Mouse (Mus musculus) limb, embryonic 14.5 days (tissue): Measurements from ENCODE around the gene Ctss. TPM values are rescaled to one million over a fixed set of nuclear protein-coding genes. Genes with fewer than 3 reads are reported as not detected.

Experiments used
- ATAC-seq: fragments of 200-750 bp; cut with Nextera tagmentation; 2 replicates; pipeline ENCODE4 v1.8.0; 2017; ENCODE audit warnings: low read depth, moderate number of reproducible peaks, moderate TSS enrichment; ENCODE audit not compliant: low FRiP score
- DNase-seq: peaks from one replicate; pipeline ENCODE4 v3.0.0-alpha.2; 2015; ENCODE audit warnings: low spot score
- H3K27ac ChIP-seq: fragments of 300-500 bp; sonication (generic); replicated peaks from 2 replicates; pipeline ENCODE4 v1.5.1; 2014; ENCODE audit warnings: low read depth, mild to moderate bottlenecking, low read length, moderate library complexity, mixed read lengths
- H3K27me3 ChIP-seq: fragments of 300-500 bp; sonication (generic); 2 replicates; pipeline ENCODE4 v1.6.1; 2014; ENCODE audit warnings: low read length, mixed read lengths; ENCODE audit not compliant: control insufficient read depth, insufficient read depth
- H3K36me3 ChIP-seq: fragments of 300-500 bp; sonication (generic); 2 replicates; pipeline ENCODE4 v1.6.1; 2014; ENCODE audit warnings: mild to moderate bottlenecking, low read length, moderate library complexity, mixed read lengths; ENCODE audit not compliant: control insufficient read depth, insufficient read depth
- H3K4me1 ChIP-seq: fragments of 300-500 bp; sonication (generic); 2 replicates; pipeline ENCODE4 v1.6.1; 2014; ENCODE audit warnings: antibody characterized with exemption, low read length, mixed read lengths; ENCODE audit not compliant: control insufficient read depth, insufficient read depth
- H3K4me2 ChIP-seq: fragments of 300-500 bp; sonication (generic); replicated peaks from 2 replicates; pipeline ENCODE4 v1.6.1; 2014; ENCODE audit warnings: low read depth, mild to moderate bottlenecking, low read length, moderate library complexity; ENCODE audit not compliant: severe bottlenecking
- H3K4me3 ChIP-seq: fragments of 300-500 bp; sonication (generic); replicated peaks from 2 replicates; pipeline ENCODE4 v1.5.1; 2014; ENCODE audit warnings: low read length
- H3K9ac ChIP-seq: fragments of 300-500 bp; sonication (generic); 2 replicates; pipeline ENCODE4 v1.6.1; 2014; ENCODE audit warnings: mild to moderate bottlenecking, low read depth, low read length, moderate library complexity; ENCODE audit not compliant: severe bottlenecking
- H3K9me3 ChIP-seq: fragments of 300-500 bp; sonication (generic); 2 replicates; pipeline ENCODE4 v1.6.1; 2016; ENCODE audit warnings: low read length; ENCODE audit not compliant: control insufficient read depth
- POLR2A ChIP-seq: fragments of 200-500 bp; IDR thresholded peaks from 2 replicates; pipeline ENCODE4 v1.8.0; 2012; ENCODE audit warnings: inconsistent platforms, mild to moderate bottlenecking, moderate library complexity, borderline replicate concordance; ENCODE audit not compliant: insufficient read depth, insufficient read length; ENCODE audit errors: extremely low read depth
- WGBS: fragments of 180-500 bp; shearing (Covaris S2); extraction: QIAGEN DNeasy Blood & Tissue Kit; methylation state at CpG from one replicate; pipeline ENCODE4 v1.1.7; 2014; 5-methylcytosine and 5-hydroxymethylcytosine counted together
- polyA plus RNA-seq, 2 experiments: library from polyadenylated mRNA; depleted of rRNA in 1 of 2; stranded (reverse) in 1 of 2; unstranded in 1 of 2; fragments of >200 nt; fragmentation: Nextera tagmentation in 1 of 2; extraction: Ambion mirVana in 1 of 2; gene quantifications; 2 replicates each; pipeline versions ENCODE4 v1.2.1 to v1.2.3; 2012 to 2014

Ctss gene
- polyA plus RNA-seq, 2 experiments: 14.2 to 24.3 TPM

DNA sequence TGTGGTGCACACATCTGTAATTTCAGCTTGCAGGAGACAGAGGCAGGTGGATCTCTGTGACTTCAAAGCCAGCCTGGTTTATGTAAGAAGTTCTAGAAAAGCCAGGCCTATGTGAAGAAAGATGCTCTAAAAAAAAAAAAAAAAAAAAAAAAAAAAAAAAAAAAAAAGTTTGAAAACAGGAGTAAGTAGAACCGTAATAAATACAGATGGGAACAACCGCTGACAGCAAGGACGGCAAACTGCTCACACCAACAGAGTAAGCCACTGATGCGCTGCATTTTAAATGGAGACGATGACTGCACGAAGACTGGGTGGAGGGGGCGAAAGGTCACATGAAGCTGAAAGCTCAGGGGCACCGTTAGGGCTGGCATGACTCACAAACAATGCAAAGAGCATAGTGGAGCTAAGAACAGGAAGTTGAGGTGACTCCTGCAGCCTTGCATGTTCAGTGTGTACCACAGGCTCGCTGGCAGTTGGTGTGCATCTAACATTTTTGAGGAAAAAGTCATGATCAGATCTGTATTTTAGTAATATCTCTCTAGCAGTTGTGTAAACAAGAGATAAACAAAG lies 14.9 kb upstream of the Ctss start:
- Histone ChIP-seq H3K4me3 (no peak overlapping the region), H3K27me3 (no peaks in the 10 kb centered on the region), H3K27ac (no peak overlapping the region), H3K36me3 (peaks cover 13% of the 10 kb centered on the region), H3K4me2 (no peak overlapping the region), H3K4me1 (no peaks in the 10 kb centered on the region), H3K9me3 (no peaks in the 10 kb centered on the region), H3K9ac (no peak overlapping the region)
- no peak for TF ChIP-seq POLR2A
- WGBS: 80% methylated on average over 9 of the region's 9 CpGs
- no peak for DNase-seq
- no peak for ATAC-seq

DNA sequence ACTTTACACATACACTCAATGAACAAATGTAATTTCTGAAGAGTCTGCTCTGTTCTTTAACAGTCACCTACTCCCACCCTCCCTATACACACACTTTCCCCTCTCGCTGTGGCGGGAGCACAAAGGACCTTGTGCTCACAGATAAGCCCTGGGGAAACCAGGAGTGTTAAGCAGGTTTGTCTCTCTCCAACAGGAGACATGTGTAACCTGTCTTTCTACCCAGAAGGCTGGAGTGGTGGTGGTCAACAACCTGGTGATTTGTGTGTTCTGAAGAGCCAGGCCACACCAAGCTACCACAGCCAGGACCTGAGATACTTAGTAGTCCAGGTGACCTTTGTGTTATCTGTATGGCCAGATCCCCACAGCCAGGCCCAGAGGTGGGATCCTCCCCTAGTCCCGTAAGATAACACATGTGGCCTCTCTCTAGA lies 10.0 kb upstream of the Ctss start:
- DNase-seq (no peak), ATAC-seq (no peak)
- no peak overlapping the region for H3K9ac ChIP-seq
- peaks cover 3% of the 10 kb centered on the region; the same call in 1 of the 2 replicates for H3K4me1 ChIP-seq
- no peak for TF ChIP-seq POLR2A
- no peak overlapping the region for H3K4me3 ChIP-seq
- H3K9me3 ChIP-seq: no peaks in the 10 kb centered on the region
- no peaks in the 10 kb centered on the region for H3K27me3 ChIP-seq
- 90% methylated on average over 3 of the region's 3 CpGs for WGBS
- H3K36me3 ChIP-seq: no peaks in the 10 kb centered on the region
- H3K27ac ChIP-seq: no peak overlapping the region
- no peak overlapping the region for H3K4me2 ChIP-seq

DNA sequence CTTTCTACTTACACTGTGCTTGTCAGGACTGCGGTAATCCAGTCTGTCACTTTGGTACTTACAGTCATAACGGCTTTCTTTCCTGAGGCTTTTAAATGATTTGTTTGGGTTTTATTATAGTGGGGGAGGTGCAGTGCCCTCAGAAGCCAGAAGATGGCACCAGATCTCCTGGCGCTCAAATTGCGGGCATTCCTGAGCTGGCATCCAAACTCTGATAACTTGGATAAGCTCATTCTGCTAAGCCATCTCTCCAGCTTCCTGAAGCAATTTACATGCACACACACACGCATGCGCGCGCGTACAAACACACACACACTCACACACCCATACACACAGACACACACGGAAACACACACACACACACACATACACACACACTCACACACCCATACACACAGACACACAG lies 9.1 kb upstream of the Ctss start:
- 16% methylated on average over 10 of the region's 10 CpGs for WGBS
- DNase-seq (peak; percentile 70), ATAC-seq (no peak; the same call in 1 of the 2 replicates)
- no peaks in the 10 kb centered on the region for H3K27me3 ChIP-seq
- H3K4me2 ChIP-seq: 0 out of 2 replicates have a peak overlapping the region, but pooled peaks have one; percentile 3
- H3K4me1 ChIP-seq: peaks cover 3% of the 10 kb centered on the region; the same call in 1 of the 2 replicates
- no peaks in the 10 kb centered on the region for H3K9me3 ChIP-seq
- no peak overlapping the region for H3K4me3 ChIP-seq
- H3K27ac ChIP-seq: no peak overlapping the region
- no peaks in the 10 kb centered on the region for H3K36me3 ChIP-seq
- no peak for TF ChIP-seq POLR2A
- no peak overlapping the region for H3K9ac ChIP-seq

DNA sequence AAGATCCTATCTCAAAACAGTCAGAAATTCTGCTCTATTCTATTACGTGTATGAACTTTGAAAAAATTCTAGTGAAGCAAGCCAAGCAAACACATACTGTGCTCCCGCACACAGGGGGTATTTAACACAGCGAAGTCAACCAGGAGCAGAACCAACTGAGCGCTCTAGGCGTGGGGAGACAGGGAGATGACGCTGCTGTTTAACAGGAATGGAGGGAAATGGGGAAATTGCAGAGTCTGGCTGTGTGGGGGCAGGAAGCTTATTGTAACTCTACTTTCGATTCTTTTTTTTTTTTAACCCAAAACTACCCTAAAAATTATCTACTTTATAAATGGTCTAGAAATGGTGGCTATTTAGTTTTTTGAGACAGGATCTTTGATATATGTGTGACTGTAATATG lies 7.7 kb upstream of the Ctss start:
- 81% methylated on average over 7 of the region's 7 CpGs for WGBS
- no peak for DNase-seq
- H3K9me3 ChIP-seq: no peaks in the 10 kb centered on the region

DNA sequence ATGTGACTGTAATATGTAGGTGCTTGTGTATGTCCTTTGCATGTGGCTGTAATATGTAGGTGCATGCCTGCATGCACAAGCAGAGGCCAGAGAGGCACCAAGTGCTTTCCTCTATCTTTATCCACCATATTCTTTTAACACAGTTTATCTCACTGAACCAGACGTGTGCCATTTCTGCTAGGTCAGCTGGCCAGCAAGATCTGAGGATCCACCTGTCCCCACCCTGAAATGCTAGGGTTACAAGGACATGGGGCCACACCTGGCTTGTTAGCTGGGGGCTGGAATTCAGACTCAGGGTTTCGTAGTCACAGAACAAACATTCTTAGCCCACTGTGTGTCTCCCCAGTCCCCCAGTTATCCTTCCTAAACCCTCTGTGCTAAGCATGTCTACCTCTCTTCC lies 7.3 kb upstream of the Ctss start:
- TF ChIP-seq POLR2A: no peak
- DNase-seq: no peak
- 72% methylated on average over 2 of the region's 2 CpGs for WGBS

More for the DNA sequence above, 7.7 kb upstream of the Ctss start:
- no peak overlapping the region for H3K27ac ChIP-seq
- H3K4me3 ChIP-seq: no peak overlapping the region
- H3K4me2 ChIP-seq: no peak overlapping the region
- no peaks in the 10 kb centered on the region for H3K27me3 ChIP-seq
- H3K36me3 ChIP-seq: no peaks in the 10 kb centered on the region
- TF ChIP-seq POLR2A: no peak
- no peak overlapping the region for H3K9ac ChIP-seq
- ATAC-seq: no peak
- H3K4me1 ChIP-seq: peaks cover 3% of the 10 kb centered on the region; the same call in 1 of the 2 replicates

More for the DNA sequence above, 7.3 kb upstream of the Ctss start:
- ATAC-seq: no peak
- no peaks in the 10 kb centered on the region for H3K27me3 ChIP-seq
- no peak overlapping the region for H3K9ac ChIP-seq
- no peak overlapping the region for H3K27ac ChIP-seq
- H3K9me3 ChIP-seq: no peaks in the 10 kb centered on the region
- H3K4me3 ChIP-seq: no peak overlapping the region
- no peaks in the 10 kb centered on the region for H3K36me3 ChIP-seq
- H3K4me1 ChIP-seq: peaks cover 3% of the 10 kb centered on the region; the same call in 1 of the 2 replicates
- H3K4me2 ChIP-seq: no peak overlapping the region
